In genomic region chr3:151117583-151118041, GRCm38 (mm10) we compare ENCODE assay signal across 14 mouse cellular contexts.
A peak's percentile ranks its signal among the peaks of the same experiment; 100 is the strongest.
DNase-seq lines count a peak whose midpoint lies in the region; ATAC-seq and TF ChIP-seq lines count a peak whose summit lies in the region.
"Had no signal": no experiment of that assay in that cellular context is flagged by ENCODE, and none has a peak within 500 bp of the region (broad histone marks: within the 10 kb centered on the region; RNA-seq: fewer than 3 reads in every experiment).

No protein-coding gene starts in this region.

- no peak overlapping the region for H3K4me3 ChIP-seq in hindbrain, embryonic 11.5 days (ENCODE audit: low read depth, low read length)
- no peak overlapping the region for H3K4me3 ChIP-seq in hindbrain, embryonic 10.5 days
- H3K4me3 ChIP-seq in hindbrain, embryonic 13.5 days: no peak overlapping the region
- no peak overlapping the region for H3K4me3 ChIP-seq in midbrain, postnatal 0 days (ENCODE audit: low read depth, low read length)
- H3K4me3 ChIP-seq in limb, embryonic 10.5 days: no peak overlapping the region
- H3K4me3 ChIP-seq: limb, embryonic 15.5 days had no signal

- no peaks in the 10 kb centered on the region for H3K27me3 ChIP-seq in hindbrain, embryonic 11.5 days (ENCODE audit: control insufficient read depth, insufficient read depth, low read length)
- no peaks in the 10 kb centered on the region for H3K27me3 ChIP-seq in hindbrain, embryonic 10.5 days (ENCODE audit: insufficient read depth, poor library complexity, severe bottlenecking)
- H3K27me3 ChIP-seq in hindbrain, embryonic 13.5 days: no peaks in the 10 kb centered on the region
- no peaks in the 10 kb centered on the region for H3K27me3 ChIP-seq in midbrain, postnatal 0 days (ENCODE audit: insufficient read depth, low read length)
- no peaks in the 10 kb centered on the region for H3K27me3 ChIP-seq in limb, embryonic 10.5 days (ENCODE audit: low read depth, poor library complexity, severe bottlenecking)
- H3K27me3 ChIP-seq: limb, embryonic 15.5 days had no signal

- 55% methylated on average over 3 of the region's 3 CpGs for WGBS in hindbrain, embryonic 11.5 days
- 52% methylated on average over 3 of the region's 3 CpGs for WGBS in hindbrain, embryonic 10.5 days
- 45% methylated on average over 3 of the region's 3 CpGs for WGBS in hindbrain, embryonic 13.5 days
- 27% methylated on average over 3 of the region's 3 CpGs for WGBS in midbrain, postnatal 0 days
- WGBS in limb, embryonic 10.5 days: 91% methylated on average over 3 of the region's 3 CpGs

- H3K4me1 ChIP-seq in hindbrain, embryonic 11.5 days (replicated peaks; ENCODE audit: control insufficient read depth, insufficient read depth, low read length): no peaks in the 10 kb centered on the region
- no peaks in the 10 kb centered on the region for H3K4me1 ChIP-seq in hindbrain, embryonic 10.5 days (replicated peaks)
- peaks cover 4% of the 10 kb centered on the region; the same call in 1 of the 2 replicates for H3K4me1 ChIP-seq in hindbrain, embryonic 13.5 days (replicated peaks)
- no peaks in the 10 kb centered on the region for H3K4me1 ChIP-seq in midbrain, postnatal 0 days (ENCODE audit: insufficient read depth, low read length)
- H3K4me1 ChIP-seq in limb, embryonic 10.5 days: no peaks in the 10 kb centered on the region
- H3K4me1 ChIP-seq: limb, embryonic 15.5 days had no signal

- H3K9ac ChIP-seq in hindbrain, embryonic 11.5 days (ENCODE audit: low read depth, low read length): no peak overlapping the region
- no peak overlapping the region for H3K9ac ChIP-seq in hindbrain, embryonic 13.5 days
- no peak overlapping the region for H3K9ac ChIP-seq in midbrain, postnatal 0 days (replicated peaks; ENCODE audit: low read length, poor library complexity, severe bottlenecking)
- H3K9ac ChIP-seq: limb, embryonic 15.5 days had no signal

- ATAC-seq in hindbrain, embryonic 11.5 days (ENCODE audit: low FRiP score): peak; percentile 77
- peak; percentile 72; the same call in 1 of the 2 replicates for ATAC-seq in hindbrain, embryonic 13.5 days (ENCODE audit: low FRiP score)
- ATAC-seq in midbrain, postnatal 0 days (ENCODE audit: low FRiP score): no peak; the same call in 1 of the 2 replicates

- no peaks in the 10 kb centered on the region for H3K9me3 ChIP-seq in hindbrain, embryonic 11.5 days (ENCODE audit: control insufficient read depth, low read length)
- no peaks in the 10 kb centered on the region for H3K9me3 ChIP-seq in hindbrain, embryonic 10.5 days
- no peaks in the 10 kb centered on the region for H3K9me3 ChIP-seq in hindbrain, embryonic 13.5 days
- no peaks in the 10 kb centered on the region for H3K9me3 ChIP-seq in midbrain, postnatal 0 days (ENCODE audit: low read length)
- H3K9me3 ChIP-seq in limb, embryonic 10.5 days (replicated peaks): no peaks in the 10 kb centered on the region
- H3K9me3 ChIP-seq: limb, embryonic 15.5 days had no signal

- H3K36me3 ChIP-seq in hindbrain, embryonic 11.5 days (ENCODE audit: control insufficient read depth, insufficient read depth, low read length): no peaks in the 10 kb centered on the region
- no peaks in the 10 kb centered on the region for H3K36me3 ChIP-seq in hindbrain, embryonic 10.5 days
- H3K36me3 ChIP-seq in hindbrain, embryonic 13.5 days: no peaks in the 10 kb centered on the region
- H3K36me3 ChIP-seq in midbrain, postnatal 0 days (ENCODE audit: insufficient read depth, low read length): no peaks in the 10 kb centered on the region
- no peaks in the 10 kb centered on the region for H3K36me3 ChIP-seq in limb, embryonic 10.5 days
- H3K36me3 ChIP-seq: limb, embryonic 15.5 days had no signal

- no peak overlapping the region for H3K4me2 ChIP-seq in hindbrain, embryonic 11.5 days (replicated peaks; ENCODE audit: low read depth, low read length)
- no peak overlapping the region for H3K4me2 ChIP-seq in hindbrain, embryonic 13.5 days
- H3K4me2 ChIP-seq in midbrain, postnatal 0 days (ENCODE audit: low read depth, low read length, poor library complexity, severe bottlenecking): no peak overlapping the region
- H3K4me2 ChIP-seq: limb, embryonic 15.5 days had no signal

- no peak for TF ChIP-seq CTCF in midbrain, postnatal 0 days (IDR thresholded peaks at IDR 0.05)

- no peak overlapping the region for H3K27ac ChIP-seq in hindbrain, embryonic 11.5 days (ENCODE audit: low read depth, low read length)
- no peak overlapping the region for H3K27ac ChIP-seq in hindbrain, embryonic 10.5 days
- no peak overlapping the region for H3K27ac ChIP-seq in hindbrain, embryonic 13.5 days
- H3K27ac ChIP-seq in midbrain, postnatal 0 days (ENCODE audit: low read depth, low read length): no peak overlapping the region
- no peak overlapping the region for H3K27ac ChIP-seq in limb, embryonic 10.5 days
- H3K27ac ChIP-seq: limb, embryonic 15.5 days had no signal

- peak; percentile 28 for DNase-seq in hindbrain, embryonic 11.5 days (ENCODE audit: low spot score)
- no peak for DNase-seq in hindbrain, embryonic 10.5 days (ENCODE audit: low spot score)
- DNase-seq in brain, adult 2 months (ENCODE audit: low read depth, low spot score): peak; percentile 2
- DNase-seq in midbrain, postnatal 0 days (ENCODE audit: low spot score): peak; percentile 66
- no peak for DNase-seq in thymus, postnatal 10 days (ENCODE audit: low spot score in 2 of 2)
- DNase-seq in gastrocnemius, adult 8-10 months (ENCODE audit: low spot score in 2 of 2): no peak
- DNase-seq in limb, embryonic 10.5 days (ENCODE audit: low spot score): no peak
- DNase-seq: cerebellum, adult 9-10 months; gastrocnemius, postnatal 10 days; heart, postnatal 14 days; kidney, adult 9 months; lung, postnatal 10 days had no signal

Comparison
In these comparisons a context has a peak if more than half of its experiments do, and no peak if none do; other contexts are left out.
1. DNase-seq: peak in hindbrain, embryonic 11.5 days (single experiment), brain, adult 2 months (single experiment) and midbrain, postnatal 0 days (single experiment); none in hindbrain, embryonic 10.5 days (single experiment), thymus, postnatal 10 days (0 of 2), gastrocnemius, adult 8-10 months (0 of 2) and limb, embryonic 10.5 days (single experiment).